Mouse (Mus musculus): ENCODE measurements around the gene Ppp1r11.
A peak's percentile ranks its signal among the peaks of the same experiment; 100 is the strongest.

The Ppp1r11 gene

DNA sequence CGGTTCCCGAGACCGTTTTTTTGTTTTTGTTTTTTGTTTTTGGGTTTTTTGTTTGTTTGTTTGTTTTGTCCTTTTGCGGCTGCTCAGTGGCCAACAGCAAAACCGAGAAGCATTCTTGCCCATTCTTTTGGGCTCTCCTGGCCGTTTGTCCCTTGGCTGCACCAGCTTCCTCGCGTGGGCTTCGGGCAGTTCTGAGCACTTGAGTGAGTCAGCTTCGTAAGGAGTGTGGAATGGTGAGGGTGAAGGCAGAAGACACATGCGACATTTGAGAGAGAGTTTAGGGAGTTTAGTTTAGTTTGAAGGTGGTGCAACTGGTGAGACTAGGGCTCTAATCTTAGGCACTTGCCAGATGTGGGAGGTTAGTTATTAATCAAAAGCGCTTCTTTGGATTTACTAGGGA, 7.3 kb upstream of the Ppp1r11 start:
- no peak for DNase-seq

DNA sequence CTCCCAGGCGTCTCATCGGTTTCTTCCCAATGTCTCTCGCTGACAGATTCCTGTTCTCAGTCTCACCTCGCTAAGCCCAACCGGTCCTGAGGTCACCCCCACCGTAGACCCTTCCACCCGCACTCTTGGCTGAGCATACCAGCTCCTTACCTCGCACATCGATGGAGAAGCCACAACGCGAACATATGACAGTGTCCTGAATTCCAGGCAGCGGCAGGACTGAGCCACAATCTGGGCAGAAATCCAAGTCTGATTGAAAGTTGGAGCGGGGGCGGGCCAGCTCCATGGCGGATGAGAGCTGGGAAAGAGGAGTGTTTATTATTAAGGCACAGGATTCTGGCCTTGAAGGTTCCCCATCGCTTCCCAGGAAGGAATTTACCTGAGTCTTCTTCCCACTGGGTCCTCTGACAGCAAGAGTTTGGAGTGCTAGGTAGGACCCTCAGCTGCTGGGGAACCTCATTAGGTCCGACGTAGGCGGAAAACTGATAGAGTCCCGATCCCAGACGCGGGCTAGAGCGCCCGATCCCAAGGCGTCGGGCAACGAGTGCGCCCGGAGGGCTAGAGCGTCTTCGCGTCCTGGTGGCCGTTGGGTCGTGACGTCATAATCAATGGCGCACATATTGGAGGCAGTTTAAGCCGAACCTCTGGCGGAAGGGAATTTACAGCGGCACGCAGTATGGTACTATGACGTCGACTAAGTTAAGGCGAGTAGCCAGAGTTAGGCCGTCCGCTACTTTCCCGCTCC, 6.6 kb upstream of the Ppp1r11 start, which contains the start of the genes Znrd1 and Znrd1as:
Znrd1 (minus strand) TSS at position 561 of the 745 bp plus-strand sequence.
Znrd1as (plus strand) TSS at position 594 of the 745 bp plus-strand sequence.
- DNase-seq: peak; percentile 94 to 96

GRCm38 (mm10) chr17:36953062-36953461, 1.5 kb upstream of the Ppp1r11 start:
- DNase-seq: peak in 1 of 2 experiments; percentile 47

GRCm38 (mm10) chr17:36952631-36953030, 1.1 kb upstream of the Ppp1r11 start:
- DNase-seq: no peak

DNA sequence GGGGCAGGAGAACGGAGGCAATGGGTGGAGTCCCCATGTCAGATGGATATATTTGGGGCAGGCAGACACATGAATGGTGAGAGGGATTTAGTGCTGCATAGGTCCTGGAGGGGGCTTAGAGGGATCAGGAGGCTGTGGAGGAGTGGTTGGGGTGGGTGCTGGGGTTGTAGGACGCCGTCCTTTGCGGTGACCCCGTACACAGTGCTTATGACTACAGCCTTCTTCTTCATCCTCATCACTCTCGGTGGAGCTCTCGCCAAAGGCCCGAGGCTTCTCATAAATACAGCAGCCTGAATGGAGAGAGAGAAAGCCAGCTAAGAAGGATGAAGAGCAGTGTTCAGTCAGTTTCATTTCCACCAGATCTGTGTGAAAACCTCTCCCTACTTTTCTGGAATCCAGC, 2.3 kb downstream of the Ppp1r11 start:
- DNase-seq: no peak

GRCm38 (mm10) chr17:36948286-36948685, 3.3 kb downstream of the Ppp1r11 start:
- no peak for DNase-seq

DNA sequence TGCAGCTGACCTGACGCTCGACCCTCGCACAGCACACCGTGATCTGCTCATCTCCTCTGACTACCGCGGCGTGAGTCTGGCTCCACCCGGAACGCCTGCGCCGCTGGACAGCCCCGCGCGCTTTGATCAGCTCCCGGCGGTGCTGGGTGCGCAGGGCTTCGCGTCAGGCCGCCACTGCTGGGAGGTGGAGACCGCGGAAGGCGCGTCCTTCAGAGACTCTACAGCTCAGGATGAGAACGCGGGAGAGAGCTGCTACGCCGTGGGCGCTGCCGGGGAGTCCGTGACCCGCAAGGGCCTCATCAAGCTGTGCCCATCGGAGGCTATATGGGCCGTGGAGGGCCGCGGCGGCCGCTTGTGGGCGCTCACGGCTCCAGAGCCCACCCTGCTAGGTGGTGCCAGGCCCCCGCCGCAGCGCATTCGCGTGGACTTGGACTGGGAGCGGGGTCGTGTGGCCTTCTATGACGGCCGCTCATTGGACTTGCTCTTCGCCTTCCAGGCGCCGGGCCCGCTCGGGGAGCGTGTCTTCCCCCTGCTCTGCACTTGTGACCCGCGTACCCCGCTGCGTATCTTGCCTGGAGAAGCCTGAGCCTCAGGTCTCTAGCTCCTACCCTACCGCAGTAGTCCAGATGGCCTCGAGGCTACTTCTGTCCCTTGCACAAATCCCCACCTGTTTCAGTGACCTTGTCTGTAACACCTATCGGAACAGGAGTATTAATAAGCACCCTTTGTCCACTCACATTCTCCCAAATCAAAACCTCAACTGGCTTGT, 4.3 kb downstream of the Ppp1r11 start:
- peak in 1 of 2 experiments; percentile 39 for DNase-seq

DNA sequence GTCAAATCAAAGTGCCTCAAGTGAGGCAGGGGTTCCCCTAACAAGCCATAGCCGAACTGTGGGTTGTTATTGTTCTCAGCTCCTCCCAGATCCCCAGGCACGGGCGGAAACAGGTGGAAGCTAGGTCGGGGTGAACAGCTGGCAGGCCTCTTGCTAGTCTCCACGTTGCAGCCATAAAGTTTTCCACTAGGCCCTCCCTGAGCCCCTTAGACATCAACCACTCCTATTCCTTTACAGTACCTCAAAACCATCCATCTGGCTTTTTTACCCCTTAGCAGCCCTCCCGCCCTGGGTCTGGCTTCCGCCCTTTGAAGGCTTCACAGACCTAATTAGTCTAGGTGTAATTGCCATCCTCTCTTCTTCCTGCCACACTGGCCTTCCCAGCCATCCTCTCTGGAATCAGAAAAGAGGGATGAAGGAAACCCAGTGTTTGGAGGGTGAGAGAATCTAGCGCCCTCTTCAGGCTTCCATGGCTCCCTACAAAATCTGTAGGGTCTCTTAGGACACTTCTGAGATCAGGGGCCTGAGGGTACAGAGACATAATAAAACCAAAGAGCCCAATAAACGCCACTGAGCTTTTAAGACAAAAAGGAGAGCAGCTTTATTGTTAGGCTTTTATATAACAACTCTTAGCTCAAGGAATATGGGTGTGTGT, 7.3 kb downstream of the Ppp1r11 start:
- peak in 1 of 2 experiments; percentile 21 for DNase-seq

- no peak for DNase-seq
These were observed 7.8 kb downstream of the Ppp1r11 start for GRCm38 (mm10) chr17:36943691-36944090.

- DNase-seq: peak; percentile 79 to 81
These were observed 8.6 kb downstream of the Ppp1r11 start, which contains the start of gene Rnf39 for GRCm38 (mm10) chr17:36942791-36943471. TSS of gene Rnf39 (plus strand) at chr17:36942918.

GRCm38 (mm10) chr17:36942391-36942790, 9.2 kb downstream of the Ppp1r11 start:
- peak; percentile 89 to 90 for DNase-seq

GRCm38 (mm10) chr17:36938056-36938455, 13.5 kb downstream of the Ppp1r11 start:
- no peak for DNase-seq

DNA sequence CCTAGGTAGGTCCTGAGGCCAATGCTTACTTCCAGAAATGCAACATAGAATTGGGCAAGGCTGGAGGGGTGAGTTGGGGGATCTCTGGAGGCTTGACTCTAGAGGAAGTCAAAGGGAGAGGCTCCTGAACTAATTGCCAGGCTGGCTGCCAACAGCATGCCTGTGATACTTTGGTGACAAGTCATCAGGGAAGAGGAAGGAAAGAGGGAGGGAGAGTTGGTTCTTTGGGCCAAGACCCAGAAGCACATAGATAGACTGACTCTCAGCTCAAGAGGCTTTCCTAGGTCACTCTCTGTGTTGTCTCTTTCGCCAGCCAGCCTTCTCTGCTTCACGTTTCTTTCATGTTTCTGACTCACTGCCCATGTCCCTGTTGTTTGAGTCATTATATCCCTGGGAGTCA, 19.7 kb downstream of the Ppp1r11 start:
- DNase-seq: peak; percentile 54 to 67

GRCm38 (mm10) chr17:36931130-36931529, 20.4 kb downstream of the Ppp1r11 start:
- no peak for DNase-seq

DNA sequence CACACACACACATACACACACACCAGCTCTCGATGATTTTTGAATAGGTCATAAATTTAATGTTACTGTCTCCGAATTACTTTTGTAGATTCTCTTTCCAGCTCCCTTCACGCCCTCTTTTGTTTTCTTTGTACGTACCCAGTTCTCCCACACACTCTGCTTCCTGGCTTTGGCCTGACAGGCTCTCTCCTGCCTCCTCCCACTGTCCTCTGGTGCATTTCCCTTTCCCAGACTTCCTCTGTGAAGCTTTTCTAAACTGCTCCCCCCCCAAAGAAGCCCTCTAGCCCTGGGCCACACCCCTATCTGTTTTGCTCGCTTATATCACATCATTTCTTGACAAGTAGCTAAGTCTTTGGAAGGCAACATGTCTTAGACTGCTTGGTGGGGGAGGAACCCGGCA, 21.3 kb downstream of the Ppp1r11 start:
- no peak for DNase-seq

DNA sequence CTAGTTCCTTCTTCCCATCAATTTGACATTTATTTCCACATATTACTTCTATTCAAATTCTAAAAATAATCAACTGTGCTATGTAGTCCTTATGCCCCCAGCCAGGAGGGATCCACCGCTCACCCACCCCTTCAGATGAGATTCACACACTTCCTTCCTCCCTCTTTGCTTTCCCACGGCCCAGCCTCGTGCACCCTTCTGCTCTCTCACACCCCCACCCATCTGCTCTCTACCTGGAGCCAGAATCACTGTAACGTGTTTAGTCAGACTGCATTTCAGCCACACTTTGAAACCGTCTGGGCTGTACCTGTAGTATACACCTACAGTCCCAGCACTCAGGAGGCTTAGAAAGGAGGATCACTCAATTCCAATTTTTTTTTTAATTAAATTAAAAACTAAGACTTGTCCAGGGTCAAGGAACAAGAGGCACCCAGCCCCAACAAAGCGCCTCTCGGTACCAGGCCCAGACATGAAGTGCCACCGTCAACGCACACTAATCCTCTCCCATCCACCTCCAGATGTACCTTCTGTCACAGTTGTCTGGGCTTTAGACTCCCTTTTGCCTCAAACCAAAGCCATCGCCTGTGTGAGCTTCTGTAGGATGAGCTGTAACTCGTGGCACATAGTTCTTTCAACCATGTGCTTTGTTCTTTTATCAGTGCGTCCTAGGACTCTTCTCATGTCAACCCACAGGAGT, 22.2 kb downstream of the Ppp1r11 start:
- DNase-seq: no peak

GRCm38 (mm10) chr17:36927496-36928120, 23.9 kb downstream of the Ppp1r11 start:
- no peak for DNase-seq

GRCm38 (mm10) chr17:36923491-36923890, 28.1 kb downstream of the Ppp1r11 start:
- no peak for DNase-seq

DNA sequence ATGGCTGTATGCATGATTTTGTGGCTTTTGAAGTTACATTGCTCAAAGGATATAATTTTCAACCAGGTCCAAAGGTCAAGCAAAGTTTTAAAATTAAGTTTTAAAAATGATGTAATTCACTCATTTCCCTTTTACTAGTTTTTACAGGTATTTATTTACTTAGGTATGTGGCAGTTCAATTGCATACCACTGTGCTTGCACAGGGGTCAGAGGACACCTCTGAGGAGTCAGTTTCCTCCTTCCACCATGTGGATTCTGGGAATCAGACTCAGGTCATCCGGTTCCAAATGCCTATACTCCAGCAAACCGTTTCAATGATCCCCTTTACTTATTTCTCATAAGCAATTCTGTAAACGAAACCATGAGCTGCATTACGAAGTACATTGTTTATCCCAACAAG, 28.8 kb downstream of the Ppp1r11 start:
- DNase-seq: no peak

DNA sequence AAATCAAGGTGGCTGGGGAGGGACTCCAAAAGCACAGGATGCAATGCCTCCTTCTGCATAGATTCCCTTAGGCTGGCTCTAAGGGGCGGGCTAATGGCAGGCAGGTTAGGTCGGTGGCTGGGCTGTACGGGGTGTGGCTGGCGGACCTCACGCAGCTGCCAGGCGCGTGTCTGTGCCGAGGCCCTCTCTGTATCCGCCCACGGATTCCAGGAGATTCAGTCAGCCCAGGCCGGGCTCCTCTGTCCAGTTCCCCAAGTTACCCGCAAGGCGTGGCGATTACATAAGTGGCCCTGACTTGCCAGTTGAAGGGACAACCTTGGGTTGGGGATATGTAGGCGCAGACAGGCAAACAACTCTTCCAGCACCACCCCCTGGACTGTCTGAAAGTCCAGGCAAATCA, 31.3 kb downstream of the Ppp1r11 start:
- peak; percentile 71 to 81 for DNase-seq

DNA sequence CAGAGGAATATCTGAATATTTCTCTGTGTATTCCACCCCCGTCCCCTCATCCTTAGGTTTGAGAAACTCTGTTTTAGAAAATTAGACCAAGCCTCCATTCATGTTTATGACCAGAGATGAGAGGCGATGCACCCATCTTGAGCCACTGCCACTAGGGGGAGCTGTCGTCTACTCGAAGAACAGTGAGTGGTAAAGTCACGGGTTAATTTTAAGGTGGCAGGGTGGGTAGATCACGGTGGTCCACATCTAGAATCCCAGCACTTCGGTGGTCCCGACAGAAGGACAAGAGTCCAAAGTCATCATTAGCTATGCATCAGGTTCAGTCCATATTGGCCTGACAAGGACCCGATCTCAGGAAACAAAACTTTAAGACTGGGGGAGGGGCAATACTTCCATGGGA, 36.5 kb downstream of the Ppp1r11 start:
- DNase-seq: peak; percentile 47 to 55

- peak; percentile 64 to 77 for DNase-seq
These were observed 37.4 kb downstream of the Ppp1r11 start for GRCm38 (mm10) chr17:36914108-36914507.
